Mouse (Mus musculus) megakaryocyte, embryonic 14.5 days (primary cell): Measurements from ENCODE around the gene Rsf1.

Source experiments
- FLI1 ChIP-seq: IDR thresholded peaks from 2 replicates; pipeline ENCODE4 v1.6.1; 2012; ENCODE audit warnings: low read length, inconsistent platforms, mixed read lengths
- GATA1 ChIP-seq: IDR thresholded peaks from 3 replicates; pipeline ENCODE4 v1.6.1; 2012; ENCODE audit warnings: mixed read lengths, low read length, inconsistent platforms, borderline replicate concordance

DNA sequence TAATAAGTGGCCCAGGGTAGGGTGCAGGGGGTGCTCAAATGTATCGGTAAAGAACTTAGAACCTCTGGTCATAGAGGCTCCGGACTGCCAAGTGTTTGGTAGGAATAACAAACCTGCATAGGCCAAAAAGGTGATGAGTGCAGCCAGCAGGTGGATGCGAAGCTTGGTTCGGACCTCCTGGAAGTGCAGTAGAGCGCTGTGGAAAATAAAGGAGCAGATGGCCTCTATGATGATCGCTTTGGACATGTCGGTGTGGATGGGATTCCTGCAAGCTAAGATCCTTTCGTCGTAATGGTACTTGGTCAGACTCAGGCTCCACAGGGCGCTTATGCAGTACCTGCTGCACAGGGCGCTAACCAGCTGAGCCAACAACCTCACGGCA, 157.6 kb downstream of the Rsf1 start:
- TF ChIP-seq GATA1: no peak
- TF ChIP-seq FLI1: no peak
